Mouse (Mus musculus) lung, postnatal 14 days (tissue): Measurements from ENCODE around the gene Gpr179.

ENCODE experiments used
- DNase-seq: peaks from one replicate; pipeline ENCODE4 v3.0.0; 2021

Gene Gpr179

GRCm38 (mm10) chr11:97285852-97286775 lies 65.8 kb downstream of the Gpr179 start:
- DNase-seq, result no peak

GRCm38 (mm10) chr11:97284854-97285253 lies 67.0 kb downstream of the Gpr179 start:
- no peak for DNase-seq

- no peak for DNase-seq
Measured at GRCm38 (mm10) chr11:97282179-97282578, 69.7 kb downstream of the Gpr179 start.
